Mouse (Mus musculus): ENCODE measurements around the gene Zc3hav1.

DNA sequence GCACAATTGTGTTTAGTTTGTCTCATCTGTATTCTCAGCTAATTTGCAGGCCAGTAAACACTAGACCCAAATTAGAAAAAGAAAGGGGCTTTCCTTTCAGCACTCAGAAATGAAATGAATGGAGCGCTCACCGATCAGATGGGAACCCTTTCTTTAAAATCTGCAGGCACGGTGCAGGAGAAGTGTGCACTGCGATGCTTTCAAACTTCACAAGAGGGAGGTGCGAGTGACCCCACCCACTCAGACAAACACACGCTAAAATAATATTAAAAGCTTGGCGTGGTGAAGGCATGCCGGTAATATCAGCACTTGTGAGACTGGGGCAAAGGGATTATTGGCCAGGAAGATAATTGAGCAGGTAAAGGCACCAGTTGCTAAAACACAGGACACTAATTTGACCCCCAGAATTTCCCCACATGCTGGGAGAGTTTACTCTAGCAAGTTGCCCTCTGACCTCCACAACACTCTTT is 986 bp upstream of the Zc3hav1 start:
- TF ChIP-seq CTCF (IDR thresholded peaks at IDR 0.05; ENCODE audit: extremely low read depth, insufficient read length, insufficient replicate concordance, low read depth, low read length) (no peak), POLR2A (IDR thresholded peaks at IDR 0.05; ENCODE audit: low read depth, low read length) (no peak)

Data from small intestine, adult 2 months (tissue).